Mouse (Mus musculus) testis, postnatal 10 days (tissue): Measurements from ENCODE around the gene Plch2.

Source experiments
- DNase-seq: peaks from one replicate; pipeline ENCODE4 v3.0.0; 2021; ENCODE audit warnings: low spot score

Plch2 gene

GRCm38 (mm10) chr4:154986096-154986495, 70.5 kb downstream of the Plch2 start:
- peak; percentile 95 for DNase-seq

GRCm38 (mm10) chr4:154985151-154985777, 71.3 kb downstream of the Plch2 start:
- DNase-seq, result no peak

- DNase-seq, result no peak
Measured at GRCm38 (mm10) chr4:154983767-154984166, 72.8 kb downstream of the Plch2 start.

GRCm38 (mm10) chr4:154982247-154983120, 74.1 kb downstream of the Plch2 start:
- no peak for DNase-seq

GRCm38 (mm10) chr4:154981530-154981929, 75.1 kb downstream of the Plch2 start:
- peak; percentile 73 for DNase-seq

- DNase-seq, result no peak
Measured at GRCm38 (mm10) chr4:154981076-154981475, 75.5 kb downstream of the Plch2 start.

GRCm38 (mm10) chr4:154980110-154980509, 76.5 kb downstream of the Plch2 start:
- DNase-seq, result no peak

- DNase-seq, result no peak
Measured at GRCm38 (mm10) chr4:154974163-154974611, 82.4 kb downstream of the Plch2 start.

- DNase-seq, result no peak
Measured at GRCm38 (mm10) chr4:154972546-154972945, 84.0 kb downstream of the Plch2 start.

- DNase-seq, result peak; percentile 73
Measured at GRCm38 (mm10) chr4:154967173-154967572, 89.4 kb downstream of the Plch2 start.

- DNase-seq, result no peak
Measured at GRCm38 (mm10) chr4:154965856-154966255, 90.7 kb downstream of the Plch2 start.

- DNase-seq, result no peak
Measured at GRCm38 (mm10) chr4:154964581-154965235, 91.9 kb downstream of the Plch2 start.

GRCm38 (mm10) chr4:154963901-154964580, 92.5 kb downstream of the Plch2 start, which contains the start of gene Pank4:
Pank4 (plus strand) TSS chr4:154964123.
- DNase-seq, result peak; percentile 91

GRCm38 (mm10) chr4:154963190-154963836, 93.3 kb downstream of the Plch2 start:
- DNase-seq, result no peak

- no peak for DNase-seq
Measured at GRCm38 (mm10) chr4:154962683-154963082, 93.9 kb downstream of the Plch2 start.

- DNase-seq, result no peak
Measured at GRCm38 (mm10) chr4:154961911-154962310, 94.7 kb downstream of the Plch2 start.

- peak; percentile 63 for DNase-seq
Measured at GRCm38 (mm10) chr4:154961226-154961738, 95.3 kb downstream of the Plch2 start.

- no peak for DNase-seq
Measured at GRCm38 (mm10) chr4:154960690-154961225, 95.8 kb downstream of the Plch2 start, which contains the start of gene Hes5. Hes5 (plus strand) TSS chr4:154960923.

GRCm38 (mm10) chr4:154960021-154960689, 96.4 kb downstream of the Plch2 start:
- DNase-seq, result no peak

GRCm38 (mm10) chr4:154958621-154959020, 98.0 kb downstream of the Plch2 start:
- DNase-seq, result no peak
